Mouse (Mus musculus) gastrocnemius, adult 2 months (tissue): ENCODE results near the gene Foxn3. TPM values are rescaled to one million over a fixed set of nuclear protein-coding genes. Genes with fewer than 3 reads are reported as not detected.

Source experiments
- DNase-seq: peaks from one replicate; pipeline ENCODE4 v3.0.0; 2022
- H3K27ac ChIP-seq: fragments of 200-600 bp; 2 replicates; pipeline ENCODE4 v1.8.1; 2022; ENCODE audit warnings: mild to moderate bottlenecking
- H3K4me3 ChIP-seq: fragments of 200-600 bp; 2 replicates; pipeline ENCODE4 v1.8.1; 2022; ENCODE audit warnings: mild to moderate bottlenecking, moderate library complexity
- CTCF ChIP-seq: fragments of 200-600 bp; IDR thresholded peaks from 2 replicates; pipeline ENCODE4 v1.8.1; 2022; ENCODE audit warnings: antibody characterized with exemption, mild to moderate bottlenecking, moderate library complexity
- intact Hi-C: fragments of 180-260 bp; cut with DNase I; formaldehyde crosslinking; loops from one replicate; pipeline ENCODE4 v1.15.1; 2025
- total RNA-seq, 2 experiments: library from RNA; stranded (reverse); gene quantifications; 2 replicates each; pipeline ENCODE4 v1.2.3; 2021

Foxn3 gene
- total RNA-seq, 2 experiments from 2014 or later = 190 to 201 TPM

- intact Hi-C loops = loop anchor here (10.0 kb wide), 1 partner anchor 237 kb away; no protein-coding TSS in a partner anchor
- no peak for DNase-seq
- no peak for TF ChIP-seq CTCF
- Histone ChIP-seq H3K27ac (peak overlapping the region; percentile 65; the same call in 1 of the 2 replicates), H3K4me3 (no peak overlapping the region)
Measured at GRCm38 (mm10) chr12:99331341-99331947, 231.9 kb downstream of the Foxn3 start.

GRCm38 (mm10) chr12:99330822-99331285 lies 232.5 kb downstream of the Foxn3 start:
- intact Hi-C loops = loop anchor here (10.0 kb wide), 1 partner anchor 236 kb away; no protein-coding TSS in a partner anchor
- peak overlapping the region; percentile 24; the same call in 1 of the 2 replicates for H3K27ac ChIP-seq
- no peak for TF ChIP-seq CTCF
- no peak overlapping the region for H3K4me3 ChIP-seq
- no peak for DNase-seq

- intact Hi-C loops = loop anchor here (10.0 kb wide), 1 partner anchor 235 kb away; no protein-coding TSS in a partner anchor
Measured at GRCm38 (mm10) chr12:99329301-99330257, 233.8 kb downstream of the Foxn3 start.

GRCm38 (mm10) chr12:99326157-99326556 lies 237.2 kb downstream of the Foxn3 start:
- no peak overlapping the region for H3K4me3 ChIP-seq

More at GRCm38 (mm10) chr12:99329301-99330257, 233.8 kb downstream of the Foxn3 start:
- TF ChIP-seq CTCF = no peak
- Histone ChIP-seq H3K27ac (no peak overlapping the region), H3K4me3 (no peak overlapping the region)
- no peak for DNase-seq

GRCm38 (mm10) chr12:99321633-99322431 lies 241.6 kb downstream of the Foxn3 start:
- intact Hi-C loops = no loop called here
- TF ChIP-seq CTCF = no peak
- Histone ChIP-seq H3K27ac (peak overlapping the region; percentile 74), H3K4me3 (no peak overlapping the region)
- DNase-seq = no peak

More at GRCm38 (mm10) chr12:99326157-99326556, 237.2 kb downstream of the Foxn3 start:
- DNase-seq = no peak
- intact Hi-C loops = no loop called here
- peak overlapping the region; percentile 38 for H3K27ac ChIP-seq
- TF ChIP-seq CTCF = no peak

GRCm38 (mm10) chr12:99320966-99321496 lies 242.4 kb downstream of the Foxn3 start:
- Histone ChIP-seq H3K4me3 (no peak overlapping the region), H3K27ac (peak overlapping the region; percentile 74)
- DNase-seq = peak; percentile 69
- intact Hi-C loops = no loop called here
- no peak for TF ChIP-seq CTCF

- intact Hi-C loops = no loop called here
Measured at GRCm38 (mm10) chr12:99319896-99320295, 243.5 kb downstream of the Foxn3 start.

GRCm38 (mm10) chr12:99319171-99319570 lies 244.2 kb downstream of the Foxn3 start:
- TF ChIP-seq CTCF = no peak
- H3K4me3 ChIP-seq = no peak overlapping the region
- intact Hi-C loops = no loop called here
- DNase-seq = no peak
- peak overlapping the region; percentile 74 for H3K27ac ChIP-seq

More at GRCm38 (mm10) chr12:99319896-99320295, 243.5 kb downstream of the Foxn3 start:
- DNase-seq = no peak
- no peak overlapping the region for H3K4me3 ChIP-seq
- peak overlapping the region; percentile 74 for H3K27ac ChIP-seq
- no peak for TF ChIP-seq CTCF

GRCm38 (mm10) chr12:99315931-99316330 lies 247.5 kb downstream of the Foxn3 start:
- Histone ChIP-seq H3K4me3 (no peak overlapping the region), H3K27ac (0 out of 2 replicates have a peak overlapping the region, but pooled peaks have one; percentile 6)
- intact Hi-C loops = no loop called here
- DNase-seq = no peak
- no peak for TF ChIP-seq CTCF

GRCm38 (mm10) chr12:99314817-99315216 lies 248.6 kb downstream of the Foxn3 start:
- no peak for DNase-seq
- intact Hi-C loops = no loop called here
- Histone ChIP-seq H3K4me3 (no peak overlapping the region), H3K27ac (0 out of 2 replicates have a peak overlapping the region, but pooled peaks have one; percentile 35)
- TF ChIP-seq CTCF = no peak

GRCm38 (mm10) chr12:99311303-99311702 lies 252.1 kb downstream of the Foxn3 start:
- intact Hi-C loops = no loop called here
- Histone ChIP-seq H3K4me3 (no peak overlapping the region), H3K27ac (peak overlapping the region; percentile 71)
- no peak for TF ChIP-seq CTCF
- DNase-seq = no peak
